Mouse (Mus musculus): Measurements from ENCODE around the gene Hnrnpd. TPM values are rescaled to one million over a fixed set of nuclear protein-coding genes. Genes with fewer than 3 reads are reported as not detected.

The Hnrnpd gene
- polyA plus RNA-seq (2015; fragmentation: Nextera tagmentation; extraction: Ambion mirVana) = 40.2 and 70.0 TPM in 2 replicates

GRCm38 (mm10) chr5:99978699-99979442, at the start of gene Hnrnpd, which contains the start of gene 4930524J08Rik:
TSS of gene Hnrnpd (minus strand) at chr5:99978938.
TSS of gene 4930524J08Rik (plus strand) at chr5:99979061.

GRCm38 (mm10) chr5:99906181-99906956, 72.4 kb downstream of the Hnrnpd start, which contains the start of gene Vamp9:
TSS of gene Vamp9 (plus strand) at chr5:99906254.

Other genes starting within 250 kb of the Hnrnpd start
- gene Rasgef1b, start 249.9 kb downstream of the Hnrnpd start, polyA plus RNA-seq (2015; fragmentation: Nextera tagmentation; extraction: Ambion mirVana) = 2.2 and 3.8 TPM in 2 replicates
- gene Vamp9, start 72.7 kb downstream of the Hnrnpd start, polyA plus RNA-seq (2015; fragmentation: Nextera tagmentation; extraction: Ambion mirVana) = 0.52 and 0.96 TPM in 2 replicates
- gene 4930524J08Rik, start 123 bp upstream of the Hnrnpd start, polyA plus RNA-seq (2015; fragmentation: Nextera tagmentation; extraction: Ambion mirVana) = 1.1 and 1.2 TPM in 2 replicates
- gene Hnrnpdl, start 60.7 kb upstream of the Hnrnpd start, polyA plus RNA-seq (2015; fragmentation: Nextera tagmentation; extraction: Ambion mirVana) = 57.8 and 59.2 TPM in 2 replicates
- gene Enoph1, start 61.0 kb upstream of the Hnrnpd start, polyA plus RNA-seq (2015; fragmentation: Nextera tagmentation; extraction: Ambion mirVana) = 10.9 and 13.4 TPM in 2 replicates
- 1.1 and 1.2 TPM in 2 replicates for gene Tmem150c, start 180.9 kb upstream of the Hnrnpd start, polyA plus RNA-seq (2015; fragmentation: Nextera tagmentation; extraction: Ambion mirVana)

Data from skeletal muscle tissue, postnatal 0 days (tissue).